Mouse (Mus musculus) ovary, postnatal 36 days (tissue): Measurements from ENCODE around the gene Fut1.

Source experiments
- DNase-seq: peaks from one replicate; pipeline ENCODE4 v3.0.0; 2022; ENCODE audit warnings: low spot score, mixed read lengths

Gene Fut1

GRCm38 (mm10) chr7:45598960-45599879 lies 17.9 kb upstream of the Fut1 start:
- no peak for DNase-seq

DNA sequence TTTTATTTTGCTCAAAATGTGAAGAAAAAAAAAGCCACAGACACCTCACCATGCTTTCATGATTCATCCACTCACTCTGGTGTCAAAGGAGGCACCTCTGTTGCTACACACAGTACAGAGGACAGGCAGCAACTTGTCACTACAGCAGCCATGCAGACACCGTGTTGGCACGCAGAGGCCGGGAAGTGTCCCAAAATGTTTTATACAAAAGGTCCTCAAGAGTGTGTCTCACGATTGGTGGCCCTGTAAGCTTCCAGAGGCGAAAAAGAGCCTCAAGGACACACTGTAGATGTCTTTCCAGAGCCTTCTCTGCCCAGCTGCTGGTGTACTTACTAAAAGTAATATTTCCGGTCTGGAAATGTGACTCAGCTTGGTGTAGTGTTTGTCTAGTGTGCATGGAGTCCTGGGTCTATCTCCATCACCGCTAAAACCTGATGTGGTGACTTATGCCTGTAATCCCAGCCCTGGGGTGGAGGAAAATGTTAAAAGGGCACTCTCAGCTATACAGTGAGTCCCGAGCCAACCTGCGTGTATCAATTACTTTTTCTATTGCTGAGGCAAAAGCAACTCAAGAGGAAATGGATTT lies 11.3 kb upstream of the Fut1 start:
- DNase-seq: no peak

DNA sequence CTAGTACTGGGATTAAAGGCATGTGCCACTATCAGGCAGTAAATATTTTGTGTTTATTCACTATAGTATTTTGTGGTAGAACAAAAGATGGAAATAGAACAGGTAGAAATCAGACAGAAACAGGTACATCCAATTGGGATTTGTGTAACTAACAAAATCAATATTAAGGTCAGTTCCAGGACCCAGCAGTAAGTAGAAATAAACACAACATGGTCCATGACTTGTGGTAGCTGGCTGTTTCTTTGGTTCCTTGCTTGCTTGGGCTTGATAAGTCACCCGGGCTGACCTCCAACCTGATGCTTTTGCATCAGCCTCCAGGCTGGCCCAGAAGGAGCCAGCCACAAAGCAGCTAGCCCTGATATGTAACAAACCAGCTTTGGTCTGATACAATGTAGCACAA lies 7.6 kb upstream of the Fut1 start:
- DNase-seq: no peak

GRCm38 (mm10) chr7:45616277-45616676 lies 812 bp upstream of the Fut1 start:
- DNase-seq: no peak

DNA sequence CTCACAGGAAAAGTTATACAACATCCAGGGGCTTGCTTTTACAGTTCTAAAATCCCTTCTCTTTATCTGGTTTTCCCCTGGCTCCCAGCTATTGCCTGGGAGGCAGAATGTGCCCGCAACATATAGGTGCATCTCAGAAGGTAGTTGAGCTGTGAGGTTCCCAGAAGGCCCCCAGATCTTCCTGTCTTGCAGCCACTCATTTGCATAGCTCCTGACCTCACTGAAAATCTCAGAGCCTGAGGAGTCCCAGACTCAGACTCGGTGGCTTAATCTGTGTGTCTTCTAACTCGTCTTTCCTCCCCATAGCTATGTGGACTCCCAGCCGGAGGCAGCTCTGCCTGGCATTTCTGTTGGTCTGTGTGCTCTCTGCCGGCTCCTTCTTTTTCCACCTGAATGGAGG lies 1.2 kb downstream of the Fut1 start:
- no peak for DNase-seq

DNA sequence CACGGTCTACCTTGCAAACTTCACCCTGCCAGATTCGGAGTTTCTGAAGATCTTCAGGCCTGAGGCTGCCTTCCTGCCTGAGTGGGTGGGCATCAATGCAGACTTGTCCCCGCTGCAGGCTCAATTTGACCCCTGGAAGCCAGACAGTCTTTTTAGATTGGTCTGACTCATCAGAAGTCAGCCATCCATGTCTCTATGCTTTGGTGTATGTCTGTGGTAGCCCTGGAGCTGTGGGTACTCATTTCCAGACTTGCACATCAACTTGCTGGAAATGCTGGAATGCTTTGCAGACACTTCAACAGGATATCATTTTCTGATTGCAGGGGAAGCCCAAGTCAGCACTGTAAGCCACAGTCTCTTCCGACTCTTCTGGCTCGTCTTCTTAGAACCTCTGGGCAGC lies 2.5 kb downstream of the Fut1 start:
- no peak for DNase-seq

DNA sequence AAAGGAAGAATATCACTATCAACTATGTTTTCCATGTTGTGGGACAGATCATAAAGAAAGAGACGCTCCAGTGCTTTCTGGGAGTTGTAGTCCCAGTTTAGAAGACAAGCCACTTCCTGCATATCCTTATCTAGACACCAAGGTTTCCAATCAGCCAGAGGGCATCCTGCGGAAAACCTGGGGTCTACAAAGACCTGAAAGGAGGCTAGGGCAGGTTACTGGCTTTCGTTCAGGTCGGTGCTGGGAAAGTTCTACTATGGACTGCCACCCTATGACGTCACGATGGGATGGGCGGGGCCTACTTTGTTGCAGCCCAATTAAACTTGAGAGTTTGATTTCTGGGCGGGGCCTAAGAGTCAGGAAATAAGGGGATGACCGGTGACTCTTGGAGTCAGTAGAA lies 4.4 kb downstream of the Fut1 start, which contains the start of gene Izumo1:
Izumo1 (plus strand) TSS at position 369 of the 400 bp plus-strand sequence.
- DNase-seq: no peak

DNA sequence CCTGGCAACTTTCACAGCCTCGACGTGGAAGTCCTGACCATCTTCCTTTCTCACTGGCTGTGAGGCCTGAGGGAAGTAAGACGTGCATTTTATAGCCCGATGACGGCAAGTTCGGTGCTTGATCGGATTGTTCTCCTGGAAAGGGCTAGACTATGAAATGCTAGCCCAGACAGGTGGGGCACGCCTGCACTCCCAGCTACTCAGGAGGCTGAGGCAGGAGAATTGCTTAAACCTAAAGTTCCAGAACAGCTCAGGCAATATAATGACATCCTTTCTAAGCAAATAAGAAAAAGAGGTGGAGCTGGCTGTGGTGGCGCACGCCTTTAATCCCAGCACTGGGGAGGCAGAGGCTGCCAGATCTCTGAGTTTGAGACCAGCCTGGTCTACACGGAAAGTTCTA lies 6.4 kb downstream of the Fut1 start:
- DNase-seq: no peak

DNA sequence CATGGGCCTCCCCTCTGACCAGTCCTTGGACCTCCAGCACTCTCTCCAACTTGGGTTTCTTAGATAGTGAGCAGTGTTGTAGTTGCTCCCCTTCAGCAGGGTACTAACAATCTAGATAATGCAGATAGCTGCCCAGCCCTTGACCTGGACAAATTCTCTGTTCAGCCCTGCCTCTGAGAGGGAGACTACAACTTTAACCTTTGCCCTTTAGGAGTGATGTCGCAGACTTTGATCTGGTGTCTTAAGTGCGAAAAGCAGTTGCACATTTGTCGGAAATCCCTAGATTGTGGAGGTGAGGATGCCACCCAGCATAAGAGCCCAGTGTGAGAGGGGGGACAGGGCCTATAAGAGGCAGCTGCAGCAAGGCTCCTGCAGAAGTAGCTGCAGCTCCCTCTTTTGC lies 7.6 kb downstream of the Fut1 start:
- no peak for DNase-seq

- no peak for DNase-seq
Observed at GRCm38 (mm10) chr7:45625481-45625880, 8.4 kb downstream of the Fut1 start.

GRCm38 (mm10) chr7:45626571-45627076 lies 9.5 kb downstream of the Fut1 start:
- DNase-seq: no peak

- no peak for DNase-seq
Observed at GRCm38 (mm10) chr7:45627261-45627660, 10.2 kb downstream of the Fut1 start, which contains the start of gene Rasip1. TSS of gene Rasip1 (plus strand) at chr7:45627488.

GRCm38 (mm10) chr7:45628364-45629294 lies 11.5 kb downstream of the Fut1 start:
- DNase-seq: peak; percentile 91

DNA sequence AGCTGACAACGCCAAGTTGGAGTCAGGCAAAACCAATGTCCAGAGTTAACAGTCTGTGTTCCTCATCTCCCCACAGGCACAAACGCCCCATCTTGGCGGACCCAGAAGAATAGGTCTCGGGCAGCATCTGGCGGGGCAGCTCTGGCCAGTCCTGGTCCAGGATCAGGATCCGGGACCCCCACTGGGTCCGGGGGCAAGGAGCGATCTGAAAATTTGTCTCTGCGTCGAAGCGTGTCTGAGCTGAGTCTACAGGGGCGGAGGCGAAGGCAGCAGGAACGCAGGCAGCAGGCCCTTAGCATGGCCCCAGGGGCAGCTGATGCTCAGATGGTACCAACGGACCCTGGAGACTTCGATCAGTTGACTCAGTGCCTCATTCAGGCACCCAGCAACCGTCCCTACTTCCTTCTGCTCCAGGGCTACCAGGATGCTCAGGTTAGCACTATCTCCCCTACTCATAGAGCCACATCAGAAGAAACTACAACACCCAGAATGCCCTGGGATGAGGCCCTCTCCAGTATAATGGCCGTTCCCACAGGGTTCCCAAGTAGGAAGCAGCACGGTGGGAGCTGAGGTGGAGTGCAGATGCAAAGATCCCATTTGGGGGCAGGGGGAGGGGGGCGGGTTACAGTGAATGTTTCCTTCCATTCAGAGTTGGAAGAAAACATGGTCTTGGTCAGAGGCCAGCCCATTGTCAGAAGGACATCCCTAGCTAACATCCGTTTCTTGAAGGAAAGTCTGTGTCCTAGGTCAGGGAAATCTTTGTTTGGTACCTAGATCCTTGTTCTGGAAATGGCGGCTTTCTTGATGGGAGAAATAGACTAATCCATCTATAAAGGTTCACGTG lies 13.2 kb downstream of the Fut1 start:
- no peak for DNase-seq

DNA sequence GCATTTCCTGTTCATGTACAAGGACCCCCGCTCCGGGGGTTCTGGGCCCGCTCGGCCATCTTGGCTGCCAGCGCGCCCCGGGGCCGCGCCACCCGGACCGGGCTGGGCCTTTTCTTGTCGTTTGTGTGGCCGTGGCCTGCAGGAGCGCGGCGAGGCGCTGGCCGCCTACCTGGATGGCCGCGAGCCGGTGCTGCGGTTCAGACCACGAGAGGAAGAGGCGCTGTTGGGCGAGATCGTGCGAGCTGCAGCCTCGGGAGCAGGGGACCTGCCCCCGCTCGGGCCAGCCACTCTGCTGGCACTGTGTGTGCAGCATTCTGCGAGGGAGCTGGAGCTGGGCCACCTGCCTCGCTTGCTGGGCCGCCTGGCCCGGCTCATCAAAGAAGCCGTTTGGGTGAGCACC lies 15.4 kb downstream of the Fut1 start:
- peak; percentile 64 for DNase-seq

DNA sequence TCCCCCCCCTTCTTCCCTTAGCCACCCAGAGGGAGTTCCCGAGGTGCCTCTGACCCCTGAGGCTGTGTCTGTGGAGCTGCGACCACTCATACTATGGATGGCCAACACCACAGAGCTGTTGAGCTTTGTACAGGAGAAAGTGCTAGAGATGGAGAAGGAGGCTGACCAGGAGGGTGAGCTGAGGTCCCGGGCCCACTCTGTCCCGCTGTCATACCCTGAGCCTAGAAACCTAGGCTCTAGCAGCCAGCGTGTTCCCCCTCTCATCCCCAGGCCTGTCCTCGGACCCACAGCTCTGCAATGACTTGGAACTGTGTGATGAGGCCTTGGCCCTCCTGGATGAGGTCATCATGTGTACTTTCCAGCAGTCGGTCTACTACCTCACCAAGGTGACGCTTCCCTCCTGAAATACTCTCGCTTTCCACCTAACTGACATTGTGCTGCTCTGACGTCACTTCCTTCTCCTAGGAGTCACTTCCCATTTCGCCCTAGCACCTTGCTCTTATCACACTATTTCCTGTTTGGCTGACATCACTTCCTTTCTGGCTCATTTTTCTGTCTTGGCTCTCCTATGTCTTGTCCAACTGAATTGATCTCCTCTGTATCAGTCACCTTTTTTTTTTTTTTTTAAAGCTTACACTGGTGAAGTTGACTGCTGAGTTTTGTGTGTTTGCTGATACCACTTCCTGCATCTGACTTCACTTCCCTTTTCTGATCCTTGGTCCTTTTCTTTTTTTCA lies 18.0 kb downstream of the Fut1 start:
- no peak for DNase-seq

- no peak for DNase-seq
Observed at GRCm38 (mm10) chr7:45635711-45636688, 18.9 kb downstream of the Fut1 start.

GRCm38 (mm10) chr7:45637710-45638109 lies 20.6 kb downstream of the Fut1 start:
- no peak for DNase-seq
